Mouse (Mus musculus) frontal cortex, adult (tissue): ENCODE measurements around the gene Nipbl.
A peak's percentile ranks its signal among the peaks of the same experiment; 100 is the strongest.

Source experiments
- ATAC-seq: cut with Nextera tagmentation; 2 replicates; pipeline ENCODE4 v1.9.2; 2017; ENCODE audit warnings: mild to moderate bottlenecking, moderate library complexity, mixed read lengths; ENCODE audit not compliant: low TSS enrichment

Gene Nipbl

DNA sequence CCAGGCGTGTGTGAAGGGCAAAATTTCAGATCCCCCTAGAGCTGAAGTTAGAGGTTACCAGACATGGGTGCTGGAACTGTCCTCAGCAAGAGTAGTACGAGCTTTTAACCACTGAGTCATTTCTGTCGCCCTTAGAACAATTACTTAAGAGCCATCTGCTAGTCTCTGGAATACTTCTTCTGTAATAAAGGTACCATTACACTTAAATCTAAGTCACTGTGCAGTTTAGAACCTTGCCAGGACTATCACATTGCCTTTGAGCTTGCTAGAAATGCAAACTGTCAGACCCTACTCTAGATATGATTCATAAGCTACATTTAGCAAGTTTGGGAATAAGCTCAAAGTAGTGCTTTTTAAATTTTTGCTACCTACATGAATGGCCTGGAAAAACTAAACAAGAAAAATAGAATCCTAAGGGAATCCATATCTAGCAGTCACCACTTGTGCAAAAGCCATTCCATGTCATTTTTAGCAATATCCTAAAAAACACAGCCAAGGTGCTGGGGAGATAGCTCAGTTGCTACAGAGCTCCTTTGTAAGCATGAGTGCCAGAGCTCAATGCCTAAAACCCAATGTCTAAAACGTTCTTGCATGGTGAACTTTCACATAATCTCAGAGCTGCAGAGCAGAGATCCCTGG is 27.6 kb downstream of the Nipbl start:
- peak; percentile 83 for ATAC-seq

GRCm38 (mm10) chr15:8413356-8413755 is 30.9 kb downstream of the Nipbl start:
- no peak for ATAC-seq

DNA sequence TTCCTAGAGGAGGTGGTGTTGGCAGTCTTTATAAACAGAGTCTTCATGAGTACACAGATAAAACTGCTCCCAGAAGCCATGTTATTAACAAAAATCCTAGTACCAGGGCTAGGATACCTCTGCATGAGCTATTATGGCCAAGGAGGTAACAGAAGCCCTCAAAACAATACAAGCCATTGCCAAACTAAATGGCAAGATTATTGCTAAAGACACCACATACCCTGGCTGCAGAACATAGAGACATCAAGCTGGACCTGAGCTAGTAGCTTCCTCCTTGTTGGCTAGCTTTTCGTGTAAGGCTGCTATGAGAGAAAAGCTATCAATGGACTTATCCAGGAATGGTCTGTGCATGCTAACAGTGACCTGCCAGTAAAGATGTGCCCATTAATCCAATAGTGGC is 32.4 kb downstream of the Nipbl start:
- no peak for ATAC-seq

DNA sequence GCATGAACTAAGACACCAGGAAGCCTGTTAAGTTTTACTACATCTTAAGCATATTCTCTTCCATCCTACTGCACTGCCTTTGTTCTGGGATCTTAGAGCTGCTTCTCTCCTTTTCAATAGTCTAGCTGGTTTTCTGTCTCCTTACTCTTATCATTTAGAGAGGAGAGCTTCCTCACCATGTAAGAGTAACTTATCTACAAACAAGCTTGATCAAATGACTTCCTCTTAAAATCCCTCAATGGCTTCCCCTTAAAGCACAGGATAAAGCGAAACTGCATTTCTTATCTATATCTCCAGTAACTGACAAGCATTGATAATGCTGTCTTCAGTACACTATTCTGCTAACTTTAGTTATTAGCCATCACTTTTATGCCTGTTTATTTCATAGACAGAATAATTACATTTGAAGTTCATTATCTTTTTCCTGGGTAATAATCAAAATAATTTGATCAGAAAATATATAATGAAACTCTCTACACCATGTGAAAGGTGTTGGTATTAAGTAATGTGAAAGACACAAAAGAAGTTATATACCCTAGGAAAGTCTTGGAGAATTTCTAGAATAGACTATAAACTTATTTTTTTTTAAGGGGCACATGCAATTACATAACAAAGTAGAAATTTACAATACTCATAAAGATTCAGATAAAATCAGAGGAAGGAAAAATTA is 33.0 kb downstream of the Nipbl start:
- no peak for ATAC-seq

DNA sequence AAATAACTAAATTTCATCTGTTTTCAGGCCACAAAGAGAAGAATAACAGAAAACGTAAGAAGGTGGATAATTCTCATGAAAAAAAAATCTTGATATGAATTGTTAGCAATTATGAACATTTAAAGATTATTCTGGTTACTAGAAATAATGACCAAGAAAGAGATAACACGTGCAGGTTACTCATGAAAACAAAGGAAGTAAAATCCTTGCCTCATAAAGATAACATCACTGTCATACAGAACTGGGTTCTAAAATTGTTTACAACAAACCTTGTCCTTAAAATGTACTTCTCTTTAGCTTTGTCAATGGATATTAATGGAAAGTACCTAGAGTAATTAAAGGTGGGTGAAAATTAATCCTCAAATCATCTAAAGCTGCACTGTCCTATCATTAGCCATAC is 37.2 kb downstream of the Nipbl start:
- ATAC-seq: no peak

- ATAC-seq: no peak
These were observed 38.0 kb downstream of the Nipbl start for GRCm38 (mm10) chr15:8406219-8406618.

GRCm38 (mm10) chr15:8402591-8402990 is 41.7 kb downstream of the Nipbl start:
- no peak for ATAC-seq

GRCm38 (mm10) chr15:8401536-8401935 is 42.7 kb downstream of the Nipbl start:
- no peak for ATAC-seq

- ATAC-seq: no peak
These were observed 52.5 kb downstream of the Nipbl start for GRCm38 (mm10) chr15:8391764-8392163.

- no peak for ATAC-seq
These were observed 62.0 kb downstream of the Nipbl start for GRCm38 (mm10) chr15:8382213-8382612.

GRCm38 (mm10) chr15:8375657-8376056 is 68.6 kb downstream of the Nipbl start:
- ATAC-seq: no peak

GRCm38 (mm10) chr15:8374724-8375123 is 69.5 kb downstream of the Nipbl start:
- ATAC-seq: no peak

DNA sequence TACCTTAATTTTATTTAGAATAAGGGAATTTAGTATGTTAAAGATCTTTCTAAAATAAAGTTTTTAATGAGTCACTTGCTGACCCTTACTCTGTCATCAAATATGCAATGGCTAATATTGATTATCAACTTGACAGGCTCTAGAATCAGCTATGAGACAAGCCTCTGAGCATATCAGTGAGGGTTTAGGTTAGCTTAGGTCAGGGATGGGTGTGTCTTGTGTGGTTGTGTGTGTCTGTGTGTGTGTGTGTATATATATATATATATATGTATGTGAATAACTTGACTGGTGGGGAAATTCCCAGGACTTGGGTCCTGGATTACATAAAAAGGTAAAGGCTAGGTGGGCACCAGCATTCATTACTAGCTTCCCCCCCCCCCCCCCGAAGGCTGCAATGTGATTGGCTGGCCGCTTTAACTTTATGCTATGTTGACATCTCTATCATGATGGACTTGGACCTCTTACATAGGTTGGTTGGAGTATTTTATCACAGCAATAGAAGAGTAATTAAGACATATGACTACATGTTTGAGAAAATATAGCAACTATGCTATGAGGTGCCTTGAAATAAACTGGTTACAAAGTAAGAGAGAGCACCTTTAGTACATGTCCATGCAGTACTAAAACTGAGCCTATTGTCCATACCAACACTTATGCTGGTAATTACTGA is 97.0 kb downstream of the Nipbl start:
- no peak for ATAC-seq

DNA sequence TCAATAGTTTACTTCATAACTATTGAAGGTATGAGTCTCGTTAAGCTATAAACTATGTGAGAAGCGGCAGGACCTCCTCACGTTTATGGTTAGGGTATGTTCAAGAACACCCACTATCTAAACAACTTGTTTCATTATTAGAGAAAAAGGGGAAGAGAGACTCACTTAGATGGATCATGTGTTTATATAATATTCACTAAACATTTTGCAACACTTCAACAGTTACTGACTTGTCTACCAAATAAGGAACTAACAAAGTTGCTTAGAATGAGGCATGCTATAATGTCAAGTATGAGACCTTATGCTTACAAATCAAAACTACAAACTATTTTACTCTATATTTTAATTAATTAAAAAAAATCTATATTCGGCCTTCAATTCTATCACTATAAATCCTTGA is 103.7 kb downstream of the Nipbl start:
- no peak for ATAC-seq

DNA sequence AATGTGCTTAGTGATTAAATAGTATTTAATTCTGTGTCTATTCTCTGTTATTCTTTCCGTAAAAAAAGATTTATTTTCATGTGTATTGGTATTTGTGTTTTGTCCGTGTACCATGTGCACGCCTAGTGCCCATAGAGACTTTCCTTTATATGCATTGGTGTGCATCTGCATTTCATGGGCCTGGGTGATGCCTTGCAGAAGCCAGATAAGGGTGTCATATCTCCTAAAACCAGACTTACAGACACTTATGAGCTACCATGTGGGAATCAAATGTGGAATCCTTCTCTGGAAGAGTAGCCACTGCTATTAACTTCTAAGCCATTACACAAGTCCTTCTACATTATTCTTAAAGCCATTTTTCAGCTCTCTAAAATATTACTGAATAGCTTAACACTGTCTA is 112.7 kb downstream of the Nipbl start:
- ATAC-seq: no peak

GRCm38 (mm10) chr15:8325629-8326028 is 118.6 kb downstream of the Nipbl start:
- no peak for ATAC-seq

DNA sequence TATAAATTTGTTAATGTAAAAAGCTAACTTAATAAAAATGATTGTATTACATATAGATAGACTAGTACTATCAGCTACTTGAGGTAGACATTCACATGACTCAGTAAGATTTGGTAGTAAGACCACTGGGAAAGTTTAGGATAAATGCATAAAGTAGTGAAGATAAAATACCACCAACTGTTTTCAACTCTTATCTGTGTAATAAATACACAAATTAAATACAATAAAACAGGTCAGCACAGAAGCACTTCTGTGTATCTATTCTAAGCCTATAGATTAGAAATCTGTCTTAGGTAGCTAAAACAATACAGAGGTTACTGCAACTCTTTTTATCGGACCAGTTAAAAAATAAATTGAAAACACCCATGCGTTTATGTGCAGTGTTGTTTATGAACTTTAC is 119.4 kb downstream of the Nipbl start:
- no peak for ATAC-seq

GRCm38 (mm10) chr15:8324061-8324460 is 120.2 kb downstream of the Nipbl start:
- ATAC-seq: no peak

- no peak for ATAC-seq
These were observed 122.8 kb downstream of the Nipbl start for GRCm38 (mm10) chr15:8321491-8321890.

DNA sequence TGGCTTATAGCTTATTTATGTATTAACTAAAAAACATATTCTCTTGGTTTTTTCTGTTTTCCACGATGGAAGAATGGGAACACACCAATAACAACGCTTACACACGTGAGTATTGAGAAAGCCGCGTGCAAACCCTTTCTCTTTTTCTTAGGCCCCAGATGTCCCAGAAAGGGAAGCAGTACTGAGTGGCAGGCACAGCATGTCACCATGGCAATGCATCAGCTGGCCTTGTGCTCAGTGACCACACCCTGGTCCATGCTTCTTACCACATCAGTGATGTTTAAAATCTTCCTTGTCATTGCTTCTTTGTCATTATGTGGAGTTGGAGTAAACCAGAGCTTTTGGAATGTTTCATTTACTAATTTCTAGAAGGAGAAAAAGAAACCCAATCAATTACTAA is 125.1 kb downstream of the Nipbl start:
- ATAC-seq: no peak

GRCm38 (mm10) chr15:8317381-8317780 is 126.9 kb downstream of the Nipbl start:
- peak; percentile 99 for ATAC-seq

DNA sequence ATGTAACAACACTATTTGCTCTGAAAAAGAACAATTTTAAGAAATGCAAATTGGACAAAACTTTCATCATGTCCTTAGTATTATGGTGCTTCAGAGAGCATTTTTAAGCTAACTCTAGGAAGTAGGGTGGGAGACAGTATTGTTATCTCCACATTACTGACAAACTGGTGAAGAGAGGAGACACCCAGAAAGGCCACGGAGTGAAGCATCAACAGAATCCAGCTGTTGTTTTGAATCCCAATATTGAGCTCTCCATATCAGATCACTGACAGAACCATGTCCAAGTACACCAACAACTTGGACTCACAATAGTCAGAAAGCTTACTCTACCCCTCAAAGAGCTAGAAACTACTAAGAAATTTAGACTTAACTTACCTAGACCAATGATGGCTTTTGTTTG is 138.8 kb downstream of the Nipbl start:
- ATAC-seq: no peak

DNA sequence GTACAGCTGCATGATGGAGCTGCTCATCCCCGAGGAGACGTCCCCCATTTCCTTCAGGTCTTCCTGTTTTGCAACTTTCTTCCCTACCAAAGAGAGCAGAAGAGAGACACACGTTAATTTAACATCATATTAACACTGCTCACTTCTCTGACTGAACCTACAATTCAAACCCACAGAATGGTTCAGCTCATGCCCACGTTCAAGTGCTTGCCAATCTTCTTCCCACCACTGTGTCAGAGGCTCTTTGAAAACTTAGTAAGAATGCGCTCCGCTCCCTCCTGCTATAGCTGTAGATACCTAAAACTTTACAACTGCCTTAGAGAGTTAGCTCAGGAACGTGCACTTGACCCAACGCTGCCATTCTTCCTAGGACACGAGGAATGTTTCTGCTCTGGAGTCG is 141.3 kb downstream of the Nipbl start:
- peak; percentile 57; the same call in 1 of the 2 replicates for ATAC-seq
